Mouse (Mus musculus) megakaryocyte progenitor cell, adult 5-6 weeks (primary cell): Measurements from ENCODE around the gene Olfr1480. TPM values are rescaled to one million over a fixed set of nuclear protein-coding genes. Genes with fewer than 3 reads are reported as not detected.

Experiments
- ATAC-seq: replicated peaks from 2 replicates; pipeline ENCODE4 v1.8.0; 2016; ENCODE audit warnings: mild to moderate bottlenecking, moderate TSS enrichment, inconsistent platforms; ENCODE audit not compliant: poor library complexity
- total RNA-seq, 2 experiments: library from RNA; stranded (forward) in 1 of 2; stranded (reverse) in 1 of 2; fragments of 157-497, 149-512 nt in 1 of 2; fragments of 200-1000 nt in 1 of 2; gene quantifications; 2 replicates each; pipeline versions ENCODE4 v1.2.3 to v1.2.4; 2015 to 2017

The Olfr1480 gene
- total RNA-seq (2015) (not detected in 2 replicates), total RNA-seq (2017) (not detected in 2 replicates)

DNA sequence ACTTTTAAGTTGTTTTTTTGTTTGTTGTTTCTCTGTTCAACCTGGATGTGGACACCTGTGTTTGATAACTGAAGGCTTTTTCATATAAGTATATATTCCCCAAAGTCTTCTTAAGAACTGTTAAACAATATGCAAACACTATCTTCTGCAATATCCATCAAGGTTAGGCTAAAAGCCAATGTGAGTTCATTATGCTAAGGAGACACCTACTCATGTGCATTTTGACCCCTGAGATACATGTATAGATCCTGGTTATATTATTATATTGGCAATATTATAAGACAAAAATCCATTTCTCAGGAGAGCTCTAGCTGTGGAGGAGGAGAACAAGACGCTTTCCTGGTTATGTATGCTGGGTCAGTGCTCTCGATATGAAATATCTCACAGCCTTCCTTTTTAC is at the start of gene Olfr1480:
Olfr1480 (plus strand) TSS at position 301 of the 400 bp plus-strand sequence.
- ATAC-seq, result no peak

DNA sequence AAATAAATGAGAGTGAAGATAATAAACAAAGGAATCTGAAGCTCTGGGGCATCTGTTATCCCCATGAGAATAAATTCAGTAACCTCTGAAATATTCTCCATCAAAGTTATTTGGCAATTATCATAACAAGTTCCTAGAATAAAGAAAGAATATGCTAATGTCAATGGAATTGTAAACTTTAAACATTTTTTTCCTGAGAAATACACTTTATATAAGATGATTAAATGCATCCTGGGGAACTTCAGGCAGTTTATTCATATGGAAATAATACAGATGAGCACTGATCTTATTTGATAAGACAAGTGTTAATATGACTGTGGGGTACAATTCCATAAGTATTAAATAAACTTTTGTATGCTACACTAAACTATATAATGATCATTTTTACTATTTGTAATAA is 47.6 kb upstream of the Olfr1480 start, which contains the start of gene Olfr1475:
Olfr1475 (minus strand) TSS at position 101 of the 400 bp plus-strand sequence.
- no peak for ATAC-seq

DNA sequence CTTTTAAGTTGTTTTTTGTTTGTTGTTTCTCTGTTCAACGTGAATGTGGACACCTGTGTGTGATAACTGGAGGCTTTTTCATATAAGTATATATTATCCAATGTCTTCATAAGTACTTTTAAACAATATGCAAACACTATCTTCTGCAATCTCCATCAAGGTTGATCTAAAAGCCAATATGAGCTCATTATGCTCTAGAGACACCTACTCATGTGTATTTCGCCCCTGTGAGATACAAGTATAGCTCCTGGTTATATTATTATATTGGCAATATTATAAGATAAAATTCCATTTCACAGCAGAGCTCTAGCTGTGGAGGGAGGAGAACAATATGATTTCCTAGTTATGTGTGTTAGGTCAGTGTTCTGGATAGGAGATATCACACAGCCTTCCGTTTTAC is 27.5 kb upstream of the Olfr1480 start, which contains the start of gene Olfr1477:
Olfr1477 (plus strand) TSS at position 301 of the 400 bp plus-strand sequence.
- ATAC-seq, result no peak

Other genes starting within 250 kb of the Olfr1480 start
- not detected in 2 replicates for gene Olfr1465, start 212.4 kb upstream of the Olfr1480 start, total RNA-seq (2015)
- not detected in 2 replicates for gene Olfr1465, start 212.4 kb upstream of the Olfr1480 start, total RNA-seq (2017)
- not detected in 2 replicates for gene Olfr1466, start 189.1 kb upstream of the Olfr1480 start, total RNA-seq (2015)
- gene Olfr1466, start 189.1 kb upstream of the Olfr1480 start, total RNA-seq (2017), result not detected in 2 replicates
- not detected in 2 replicates for gene Olfr1467, start 165.7 kb upstream of the Olfr1480 start, total RNA-seq (2015)
- gene Olfr1467, start 165.7 kb upstream of the Olfr1480 start, total RNA-seq (2017), result not detected in 2 replicates
- not detected in 2 replicates for gene Olfr1469, start 120.1 kb upstream of the Olfr1480 start, total RNA-seq (2015)
- not detected in 2 replicates for gene Olfr1469, start 120.1 kb upstream of the Olfr1480 start, total RNA-seq (2017)
- not detected in 2 replicates for gene Olfr1471, start 84.5 kb upstream of the Olfr1480 start, total RNA-seq (2015)
- not detected in 2 replicates for gene Olfr1471, start 84.5 kb upstream of the Olfr1480 start, total RNA-seq (2017)
- not detected in 2 replicates for gene Olfr1472, start 71.8 kb upstream of the Olfr1480 start, total RNA-seq (2015)
- not detected in 2 replicates for gene Olfr1472, start 71.8 kb upstream of the Olfr1480 start, total RNA-seq (2017)
- gene Olfr1474, start 58.3 kb upstream of the Olfr1480 start, total RNA-seq (2015), result not detected in 2 replicates
- not detected in 2 replicates for gene Olfr1474, start 58.3 kb upstream of the Olfr1480 start, total RNA-seq (2017)
- not detected in 2 replicates for gene Olfr1475, start 47.7 kb upstream of the Olfr1480 start, total RNA-seq (2015)
- gene Olfr1475, start 47.7 kb upstream of the Olfr1480 start, total RNA-seq (2017), result not detected in 2 replicates
- not detected in 2 replicates for gene Olfr1477, start 27.4 kb upstream of the Olfr1480 start, total RNA-seq (2015)
- not detected in 2 replicates for gene Olfr1477, start 27.4 kb upstream of the Olfr1480 start, total RNA-seq (2017)
- gene Olfr1484, start 55.6 kb downstream of the Olfr1480 start, total RNA-seq (2015), result not detected in 2 replicates
- gene Olfr1484, start 55.6 kb downstream of the Olfr1480 start, total RNA-seq (2017), result not detected in 2 replicates
- not detected in 2 replicates for gene Olfr1487, start 89.5 kb downstream of the Olfr1480 start, total RNA-seq (2015)
- not detected in 2 replicates for gene Olfr1487, start 89.5 kb downstream of the Olfr1480 start, total RNA-seq (2017)
- not detected in 2 replicates for gene Olfr1489, start 103.7 kb downstream of the Olfr1480 start, total RNA-seq (2015)
- gene Olfr1489, start 103.7 kb downstream of the Olfr1480 start, total RNA-seq (2017), result not detected in 2 replicates
- not detected in 2 replicates for gene Olfr1490, start 123.2 kb downstream of the Olfr1480 start, total RNA-seq (2015)
- gene Olfr1490, start 123.2 kb downstream of the Olfr1480 start, total RNA-seq (2017), result not detected in 2 replicates
- not detected in 2 replicates for gene Olfr1491, start 169.4 kb downstream of the Olfr1480 start, total RNA-seq (2015)
- not detected in 2 replicates for gene Olfr1491, start 169.4 kb downstream of the Olfr1480 start, total RNA-seq (2017)
- not detected in 2 replicates for gene Olfr1493-ps1, start 195.4 kb downstream of the Olfr1480 start, total RNA-seq (2015)
- not detected in 2 replicates for gene Olfr1493-ps1, start 195.4 kb downstream of the Olfr1480 start, total RNA-seq (2017)
- not detected in 2 replicates for gene Olfr1494, start 211.8 kb downstream of the Olfr1480 start, total RNA-seq (2015)
- gene Olfr1494, start 211.8 kb downstream of the Olfr1480 start, total RNA-seq (2017), result not detected in 2 replicates
- gene Olfr1495, start 236.7 kb downstream of the Olfr1480 start, total RNA-seq (2015), result not detected in 2 replicates
- gene Olfr1495, start 236.7 kb downstream of the Olfr1480 start, total RNA-seq (2017), result not detected in 2 replicates
- not detected in 2 replicates for gene Olfr1496, start 250.0 kb downstream of the Olfr1480 start, total RNA-seq (2015)
- not detected in 2 replicates for gene Olfr1496, start 250.0 kb downstream of the Olfr1480 start, total RNA-seq (2017)